8 mouse cellular contexts compared by ENCODE assay signal in the genomic region with DNA sequence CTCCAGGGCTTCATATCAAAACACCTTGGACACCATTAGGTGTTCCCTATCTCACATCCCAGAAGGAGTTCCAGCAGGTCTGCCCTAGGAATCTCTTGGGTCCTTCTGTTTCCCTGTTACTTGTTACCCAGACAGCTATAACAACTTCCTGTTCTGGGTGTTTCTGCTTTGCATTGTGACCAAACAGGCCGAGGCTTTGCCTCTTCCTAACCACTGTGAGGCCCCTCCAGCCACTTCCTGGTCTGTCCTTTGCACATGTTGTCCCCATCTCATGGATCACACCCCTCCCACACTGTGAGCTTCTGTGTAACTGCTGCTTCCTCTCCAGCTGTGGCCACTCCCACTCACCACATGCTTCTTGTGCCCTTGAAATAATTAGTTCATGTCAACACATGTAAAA. TPM values are rescaled to one million over a fixed set of nuclear protein-coding genes. Genes with fewer than 3 reads are reported as not detected.
DNase-seq lines count a peak whose midpoint lies in the region; ATAC-seq and TF ChIP-seq lines count a peak whose summit lies in the region.

No protein-coding gene starts in this region.

- no peak overlapping the region for H3K4me3 ChIP-seq in neural tube, embryonic 13.5 days
- no peak overlapping the region for H3K4me3 ChIP-seq in neural tube, embryonic 15.5 days (replicated peaks)
- no peak overlapping the region for H3K4me3 ChIP-seq in embryonic facial prominence, embryonic 12.5 days
- H3K4me3 ChIP-seq in intestine, embryonic 14.5 days (ENCODE audit: low read depth, low read length), result no peak overlapping the region
- no peak overlapping the region for H3K4me3 ChIP-seq in liver, embryonic 12.5 days
- no peak overlapping the region for H3K4me3 ChIP-seq in spleen, adult 2 months (ENCODE audit: extremely low read depth, insufficient read depth, insufficient read length)

- H3K27ac ChIP-seq in neural tube, embryonic 13.5 days (replicated peaks), result 0 out of 2 replicates have a peak overlapping the region, but pooled peaks have one; percentile 28
- no peak overlapping the region for H3K27ac ChIP-seq in neural tube, embryonic 15.5 days (replicated peaks)
- H3K27ac ChIP-seq in embryonic facial prominence, embryonic 12.5 days, result 0 out of 2 replicates have a peak overlapping the region, but pooled peaks have one; percentile 36
- peak overlapping the region; percentile 61 for H3K27ac ChIP-seq in intestine, embryonic 14.5 days (ENCODE audit: low read depth)
- peak overlapping the region; percentile 96 for H3K27ac ChIP-seq in liver, embryonic 12.5 days
- H3K27ac ChIP-seq in spleen, adult 2 months (ENCODE audit: insufficient read depth, low read length), result peak overlapping the region; percentile 47

- ATAC-seq in neural tube, embryonic 13.5 days (ENCODE audit: low read depth), result no peak
- no peak for ATAC-seq in neural tube, embryonic 15.5 days (ENCODE audit: low FRiP score)
- ATAC-seq in embryonic facial prominence, embryonic 12.5 days (ENCODE audit: insufficient number of reproducible peaks, insufficient read depth, low FRiP score, low TSS enrichment), result no peak
- 0 out of 2 replicates have a peak, but pooled peaks have one; percentile 53 for ATAC-seq in intestine, embryonic 14.5 days (replicated peaks; ENCODE audit: low FRiP score, low TSS enrichment, low read depth)
- ATAC-seq in liver, embryonic 12.5 days, result no peak; the same call in 1 of the 2 replicates

- no peak for TF ChIP-seq CTCF in spleen, adult 2 months (IDR thresholded peaks at IDR 0.05; ENCODE audit: extremely low read depth, insufficient read depth, insufficient read length, insufficient replicate concordance)

- no peaks in the 10 kb centered on the region for H3K27me3 ChIP-seq in neural tube, embryonic 13.5 days
- H3K27me3 ChIP-seq in neural tube, embryonic 15.5 days (replicated peaks), result no peaks in the 10 kb centered on the region
- H3K27me3 ChIP-seq in embryonic facial prominence, embryonic 12.5 days, result no peaks in the 10 kb centered on the region
- no peaks in the 10 kb centered on the region for H3K27me3 ChIP-seq in intestine, embryonic 14.5 days (replicated peaks; ENCODE audit: control insufficient read depth, insufficient read depth, low read length)
- no peaks in the 10 kb centered on the region for H3K27me3 ChIP-seq in liver, embryonic 12.5 days (replicated peaks)
- no peaks in the 10 kb centered on the region for H3K27me3 ChIP-seq in spleen, adult 2 months (ENCODE audit: control insufficient read depth, insufficient read depth, low read length)

- H3K9me3 ChIP-seq in neural tube, embryonic 13.5 days, result no peaks in the 10 kb centered on the region
- no peaks in the 10 kb centered on the region for H3K9me3 ChIP-seq in neural tube, embryonic 15.5 days (replicated peaks)
- H3K9me3 ChIP-seq in embryonic facial prominence, embryonic 12.5 days, result no peaks in the 10 kb centered on the region
- H3K9me3 ChIP-seq in intestine, embryonic 14.5 days (ENCODE audit: control insufficient read depth, low read length), result no peaks in the 10 kb centered on the region
- 0 out of 2 replicates have a peak, but pooled peaks cover 6% of the 10 kb centered on the region for H3K9me3 ChIP-seq in liver, embryonic 12.5 days (replicated peaks)

- 55% methylated on average over 1 of the region's 1 CpGs for WGBS in neural tube, embryonic 13.5 days
- 61% methylated on average over 1 of the region's 1 CpGs for WGBS in neural tube, embryonic 15.5 days
- whole genome bisulfite sequencing in embryonic facial prominence, embryonic 12.5 days, result 15% methylated on average over 1 of the region's 1 CpGs
- 14% methylated on average over 1 of the region's 1 CpGs for WGBS in intestine, embryonic 14.5 days
- 21% methylated on average over 1 of the region's 1 CpGs for WGBS in liver, embryonic 12.5 days (ENCODE audit: insufficient replicate concordance)
- WGBS in spleen, adult 2 months, result 0% methylated on average over 1 of the region's 1 CpGs

- no peak overlapping the region for H3K4me2 ChIP-seq in neural tube, embryonic 13.5 days
- H3K4me2 ChIP-seq in neural tube, embryonic 15.5 days, result no peak overlapping the region
- no peak overlapping the region for H3K4me2 ChIP-seq in embryonic facial prominence, embryonic 12.5 days (replicated peaks)
- H3K4me2 ChIP-seq in intestine, embryonic 14.5 days (ENCODE audit: low read length), result no peak overlapping the region
- H3K4me2 ChIP-seq in liver, embryonic 12.5 days, result peak overlapping the region; percentile 74

- peak; percentile 49 for DNase-seq in intestine, embryonic 14.5 days (ENCODE audit: low spot score)
- DNase-seq in spleen, adult 2 months (ENCODE audit: low read depth in 1 of 2, low spot score in 2 of 2), result peak; percentile 46 to 47
- DNase-seq in thymus, postnatal 10 days (ENCODE audit: low spot score in 2 of 2), result no peak
- DNase-seq in right cerebral cortex, postnatal 4 days, result no peak

- H3K4me1 ChIP-seq in neural tube, embryonic 13.5 days (replicated peaks), result peaks cover 13% of the 10 kb centered on the region; the same call in 1 of the 2 replicates
- peaks cover 13% of the 10 kb centered on the region; the same call in 1 of the 2 replicates for H3K4me1 ChIP-seq in neural tube, embryonic 15.5 days
- peaks cover 8% of the 10 kb centered on the region; the same call in 1 of the 2 replicates for H3K4me1 ChIP-seq in embryonic facial prominence, embryonic 12.5 days
- peaks cover 6% of the 10 kb centered on the region for H3K4me1 ChIP-seq in intestine, embryonic 14.5 days (replicated peaks; ENCODE audit: control insufficient read depth, insufficient read depth, low read length)
- peaks cover 69% of the 10 kb centered on the region for H3K4me1 ChIP-seq in liver, embryonic 12.5 days
- H3K4me1 ChIP-seq in spleen, adult 2 months (ENCODE audit: control insufficient read depth, insufficient read depth, insufficient read length), result peaks cover 16% of the 10 kb centered on the region; the same call in 1 of the 2 replicates

- TF ChIP-seq POLR2A in spleen, adult 2 months (IDR thresholded peaks at IDR 0.05; ENCODE audit: low read depth, low read length), result no peak

- H3K9ac ChIP-seq in neural tube, embryonic 13.5 days, result no peak overlapping the region
- H3K9ac ChIP-seq in neural tube, embryonic 15.5 days (replicated peaks), result no peak overlapping the region
- H3K9ac ChIP-seq in embryonic facial prominence, embryonic 12.5 days, result no peak overlapping the region
- no peak overlapping the region for H3K9ac ChIP-seq in intestine, embryonic 14.5 days (ENCODE audit: low read length)
- peak overlapping the region; percentile 48 for H3K9ac ChIP-seq in liver, embryonic 12.5 days

- H3K36me3 ChIP-seq in neural tube, embryonic 13.5 days, result peaks cover 15% of the 10 kb centered on the region; the same call in 1 of the 2 replicates
- H3K36me3 ChIP-seq in neural tube, embryonic 15.5 days, result peaks cover 9% of the 10 kb centered on the region; the same call in 1 of the 2 replicates
- no peaks in the 10 kb centered on the region; the same call in 1 of the 2 replicates for H3K36me3 ChIP-seq in embryonic facial prominence, embryonic 12.5 days
- no peaks in the 10 kb centered on the region for H3K36me3 ChIP-seq in intestine, embryonic 14.5 days (ENCODE audit: control insufficient read depth, insufficient read depth, low read length)
- peaks cover 65% of the 10 kb centered on the region for H3K36me3 ChIP-seq in liver, embryonic 12.5 days
- H3K36me3 ChIP-seq in spleen, adult 2 months (ENCODE audit: control insufficient read depth, insufficient read depth, low read length), result peaks cover 19% of the 10 kb centered on the region

RNA-seq across cellular contexts. Expression of a gene that starts 17.8 kb away (rescaled TPM):
- polyA plus RNA-seq in neural tube, embryonic 13.5 days (2015; fragmentation: Nextera tagmentation; extraction: Ambion mirVana), result 3.7 and 4.6 TPM in 2 replicates
- polyA plus RNA-seq in neural tube, embryonic 15.5 days (2015; fragmentation: Nextera tagmentation; extraction: Ambion mirVana), result 5.9 and 6.3 TPM in 2 replicates
- polyA plus RNA-seq in embryonic facial prominence, embryonic 12.5 days (2016; fragmentation: Nextera tagmentation; extraction: Ambion mirVana), result 3.4 and 4.1 TPM in 2 replicates
- 1.9 and 2.0 TPM in 2 replicates for polyA plus RNA-seq in intestine, embryonic 14.5 days (2014; fragmentation: Nextera tagmentation; extraction: Ambion mirVana)
- polyA plus RNA-seq in liver, embryonic 12.5 days (2016; fragmentation: Nextera tagmentation; extraction: Ambion mirVana), result 17.8 and 18.2 TPM in 2 replicates
- polyA plus RNA-seq in spleen, adult 2 months (2012; rRNA removed), result 79.2 and 97.8 TPM in 2 replicates

Comparison
In these comparisons a context has a peak if more than half of its experiments do, and no peak if none do; other contexts are left out.
1. DNase-seq: peak in intestine, embryonic 14.5 days (single experiment) and spleen, adult 2 months (2 of 2); none in thymus, postnatal 10 days (0 of 2) and right cerebral cortex, postnatal 4 days (single experiment).